Mouse (Mus musculus): ENCODE measurements around the gene Gng2. TPM values are rescaled to one million over a fixed set of nuclear protein-coding genes. Genes with fewer than 3 reads are reported as not detected.

Gene Gng2
- 120 and 131 TPM in 2 replicates for total RNA-seq (2023)

GRCm38 (mm10) chr14:19977271-19978024, at the start of gene Gng2:
Gene Gng2 (minus strand): TSS chr14:19977627.

GRCm38 (mm10) chr14:19823321-19824142, 153.9 kb downstream of the Gng2 start, which contains the start of gene Rtraf:
Gene Rtraf (minus strand): TSS chr14:19823824.

Other genes starting within 250 kb of the Gng2 start
- 0.09 and 0.22 TPM in 2 replicates for gene Nid2, start 226.4 kb downstream of the Gng2 start, total RNA-seq (2023)
- gene Rtraf, start 153.8 kb downstream of the Gng2 start, total RNA-seq (2023), result 18.4 and 23.9 TPM in 2 replicates
- 0.43 and 1.1 TPM in 2 replicates for gene Saysd1, start 160.9 kb upstream of the Gng2 start, total RNA-seq (2023)
- gene Kcnk5, start 204.2 kb upstream of the Gng2 start, total RNA-seq (2023), result not detected in 2 replicates

Data from neutrophil, adult 65 days (primary cell).